Mouse (Mus musculus) c-Kit-positive CD71-positive TER-119-positive erythroid progenitor cells, embryonic 14.5 days (primary cell): ENCODE results near the gene Ubr1.
"Not testable (repeated sequence)": the region's sequence is repeated elsewhere in the genome, so short reads cannot be mapped to it uniquely, and the experiment has no call there.

Experiments used
- DNase-seq: peaks from one replicate; pipeline ENCODE4 v3.0.0-alpha.2; 2013; ENCODE audit warnings: low spot score

The Ubr1 gene

GRCm38 (mm10) chr2:120976308-120976707 is 5.8 kb upstream of the Ubr1 start:
- peak; percentile 57 for DNase-seq

GRCm38 (mm10) chr2:120972964-120973363 is 2.4 kb upstream of the Ubr1 start:
- peak; percentile 38 for DNase-seq

- not testable (repeated sequence) for DNase-seq
Observed at GRCm38 (mm10) chr2:120972257-120972656, 1.7 kb upstream of the Ubr1 start.

GRCm38 (mm10) chr2:120971766-120972165 is 1.3 kb upstream of the Ubr1 start:
- DNase-seq, result no peak

- DNase-seq, result no peak
Observed at GRCm38 (mm10) chr2:120970045-120970539, 423 bp downstream of the Ubr1 start.

- DNase-seq, result no peak
Observed at GRCm38 (mm10) chr2:120965486-120965885, 5.0 kb downstream of the Ubr1 start.

GRCm38 (mm10) chr2:120963110-120963509 is 7.4 kb downstream of the Ubr1 start:
- no peak for DNase-seq

GRCm38 (mm10) chr2:120960261-120960660 is 10.3 kb downstream of the Ubr1 start:
- DNase-seq, result no peak

GRCm38 (mm10) chr2:120959827-120960226 is 10.7 kb downstream of the Ubr1 start:
- DNase-seq, result no peak

- DNase-seq, result no peak
Observed at GRCm38 (mm10) chr2:120959363-120959762, 11.2 kb downstream of the Ubr1 start.

- DNase-seq, result no peak
Observed at GRCm38 (mm10) chr2:120952176-120952938, 18.2 kb downstream of the Ubr1 start.

- no peak for DNase-seq
Observed at GRCm38 (mm10) chr2:120951208-120951607, 19.3 kb downstream of the Ubr1 start.

- no peak for DNase-seq
Observed at GRCm38 (mm10) chr2:120933038-120933437, 37.5 kb downstream of the Ubr1 start.

- DNase-seq, result no peak
Observed at GRCm38 (mm10) chr2:120909556-120909955, 61.0 kb downstream of the Ubr1 start.

GRCm38 (mm10) chr2:120896361-120896760 is 74.2 kb downstream of the Ubr1 start:
- DNase-seq, result no peak

GRCm38 (mm10) chr2:120887601-120888000 is 82.9 kb downstream of the Ubr1 start:
- DNase-seq, result no peak

- no peak for DNase-seq
Observed at GRCm38 (mm10) chr2:120873192-120873591, 97.3 kb downstream of the Ubr1 start.

GRCm38 (mm10) chr2:120871447-120872336 is 98.8 kb downstream of the Ubr1 start:
- no peak for DNase-seq

- DNase-seq, result no peak
Observed at GRCm38 (mm10) chr2:120867336-120867735, 103.2 kb downstream of the Ubr1 start.

- DNase-seq, result peak; percentile 58
Observed at GRCm38 (mm10) chr2:120866561-120866960, 104.0 kb downstream of the Ubr1 start.

GRCm38 (mm10) chr2:120863389-120863788 is 107.1 kb downstream of the Ubr1 start:
- DNase-seq, result no peak

- DNase-seq, result no peak
Observed at GRCm38 (mm10) chr2:120860699-120861098, 109.8 kb downstream of the Ubr1 start.

- no peak for DNase-seq
Observed at GRCm38 (mm10) chr2:120858131-120858530, 112.4 kb downstream of the Ubr1 start.
